8 mouse cellular contexts compared by ENCODE assay signal in the genomic region with DNA sequence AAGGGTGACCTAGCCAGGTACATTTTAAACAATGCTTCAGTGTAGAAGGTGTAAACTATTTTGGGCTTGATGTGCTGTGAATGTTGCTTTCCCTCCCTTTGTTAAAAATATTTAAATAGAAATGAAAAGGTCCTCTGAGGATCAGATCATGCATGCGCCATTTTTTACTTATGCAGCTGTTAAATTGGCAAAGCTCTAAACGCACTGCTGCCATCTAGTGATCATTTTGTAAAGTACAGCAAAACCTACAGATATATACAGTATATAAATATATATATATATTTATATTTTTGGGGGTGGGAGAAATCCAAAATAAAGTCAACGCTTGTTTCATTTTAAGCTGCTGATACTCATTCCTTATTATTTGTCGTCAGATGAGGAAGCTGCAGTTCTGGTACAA.
DNase-seq lines count a peak whose midpoint lies in the region; ATAC-seq and TF ChIP-seq lines count a peak whose summit lies in the region.

No protein-coding gene starts in this region.

- WGBS in intestine, postnatal 0 days: 57% methylated on average over 4 of the region's 4 CpGs
- WGBS in intestine, embryonic 15.5 days: 58% methylated on average over 4 of the region's 4 CpGs

- no peak overlapping the region for H3K9ac ChIP-seq in intestine, postnatal 0 days (ENCODE audit: low read depth, low read length)
- H3K9ac ChIP-seq in intestine, embryonic 15.5 days: no peak overlapping the region

- no peaks in the 10 kb centered on the region for H3K9me3 ChIP-seq in intestine, postnatal 0 days (ENCODE audit: control insufficient read depth)
- no peaks in the 10 kb centered on the region for H3K9me3 ChIP-seq in intestine, embryonic 15.5 days

- peak; percentile 86 for DNase-seq in 3T3-L1 (ENCODE audit: low read depth, low spot score)
- DNase-seq in CD8-positive naive resting alpha-beta T cell, adult 2 months (ENCODE audit: low read depth in 2 of 2, low spot score in 2 of 2): peak; percentile 26 to 45
- peak; percentile 85 for DNase-seq in lung, postnatal 36 days
- DNase-seq in testis, postnatal 14 days (ENCODE audit: low spot score): no peak
- no peak for DNase-seq in urinary bladder, postnatal 14 days (ENCODE audit: low spot score)

- H3K27me3 ChIP-seq in intestine, postnatal 0 days (replicated peaks; ENCODE audit: control insufficient read depth, insufficient read depth, low read length): no peaks in the 10 kb centered on the region
- no peaks in the 10 kb centered on the region for H3K27me3 ChIP-seq in intestine, embryonic 15.5 days (replicated peaks)

- no peaks in the 10 kb centered on the region; the same call in 1 of the 2 replicates for H3K36me3 ChIP-seq in intestine, postnatal 0 days (ENCODE audit: control insufficient read depth, insufficient read depth)
- H3K36me3 ChIP-seq in intestine, embryonic 15.5 days: no peaks in the 10 kb centered on the region

- no peak overlapping the region for H3K27ac ChIP-seq in intestine, postnatal 0 days (ENCODE audit: low read depth, low read length)
- no peak overlapping the region for H3K27ac ChIP-seq in intestine, embryonic 15.5 days

- no peak overlapping the region for H3K4me3 ChIP-seq in intestine, postnatal 0 days (ENCODE audit: low read depth, low read length)
- H3K4me3 ChIP-seq in intestine, embryonic 15.5 days (replicated peaks): no peak overlapping the region

- TF ChIP-seq CTCF in intestine, postnatal 0 days (IDR thresholded peaks at IDR 0.05; ENCODE audit: low read depth): peak; percentile 74

- no peaks in the 10 kb centered on the region for H3K4me1 ChIP-seq in intestine, postnatal 0 days (replicated peaks; ENCODE audit: control insufficient read depth, insufficient read depth, low read length)
- H3K4me1 ChIP-seq in intestine, embryonic 15.5 days (replicated peaks): no peaks in the 10 kb centered on the region

- no peak for ATAC-seq in intestine, postnatal 0 days
- ATAC-seq in intestine, embryonic 15.5 days: no peak
- ATAC-seq in common myeloid progenitor, adult 5-6 weeks (replicated peaks; ENCODE audit: low read depth, poor library complexity, severe bottlenecking): peak; percentile 60; the same call in 1 of the 2 replicates

- no peak overlapping the region for H3K4me2 ChIP-seq in intestine, postnatal 0 days (replicated peaks; ENCODE audit: low read depth)
- no peak overlapping the region for H3K4me2 ChIP-seq in intestine, embryonic 15.5 days (replicated peaks)

Comparison
In these comparisons a context has a peak if more than half of its experiments do, and no peak if none do; other contexts are left out.
1. DNase-seq: peak in 3T3-L1 (single experiment), CD8-positive naive resting alpha-beta T cell, adult 2 months (2 of 2) and lung, postnatal 36 days (single experiment); none in testis, postnatal 14 days (single experiment) and urinary bladder, postnatal 14 days (single experiment).